Mouse (Mus musculus) midbrain, embryonic 14.5 days (tissue): ENCODE data around the gene Pagr1a. TPM values are rescaled to one million over a fixed set of nuclear protein-coding genes. Genes with fewer than 3 reads are reported as not detected.
A peak's percentile ranks its signal among the peaks of the same experiment; 100 is the strongest.

Experiments used
- ATAC-seq: fragments of 200-750 bp; cut with Nextera tagmentation; 2 replicates; pipeline ENCODE4 v1.8.0; 2017; ENCODE audit warnings: moderate number of reproducible peaks, moderate library complexity; ENCODE audit not compliant: low FRiP score, low TSS enrichment
- DNase-seq: peaks from one replicate; pipeline ENCODE4 v3.0.0-alpha.2; 2015
- H3K27ac ChIP-seq: fragments of 300-500 bp; sonication (generic); replicated peaks from 2 replicates; pipeline ENCODE4 v1.5.1; 2014; ENCODE audit warnings: mild to moderate bottlenecking, low read depth, low read length, moderate library complexity
- H3K27me3 ChIP-seq: fragments of 300-500 bp; sonication (generic); 2 replicates; pipeline ENCODE4 v1.6.1; 2014; ENCODE audit warnings: low read length, control low read depth, mixed read lengths; ENCODE audit not compliant: control insufficient read depth, insufficient read depth
- H3K36me3 ChIP-seq: fragments of 300-500 bp; sonication (generic); 2 replicates; pipeline ENCODE4 v1.6.1; 2014; ENCODE audit warnings: low read length, control low read depth; ENCODE audit not compliant: control insufficient read depth, insufficient read depth
- H3K4me1 ChIP-seq: fragments of 300-500 bp; sonication (generic); 2 replicates; pipeline ENCODE4 v1.6.1; 2014; ENCODE audit warnings: mild to moderate bottlenecking, antibody characterized with exemption, low read length, control low read depth; ENCODE audit not compliant: control insufficient read depth, insufficient read depth
- H3K4me2 ChIP-seq: fragments of 300-500 bp; sonication (generic); 2 replicates; pipeline ENCODE4 v1.6.1; 2014; ENCODE audit warnings: mild to moderate bottlenecking, low read length, moderate library complexity
- H3K4me3 ChIP-seq: fragments of 300-500 bp; sonication (generic); replicated peaks from 2 replicates; pipeline ENCODE4 v1.5.1; 2014; ENCODE audit warnings: low read depth, low read length
- H3K9ac ChIP-seq: fragments of 300-500 bp; sonication (generic); replicated peaks from 2 replicates; pipeline ENCODE4 v1.6.1; 2014; ENCODE audit warnings: mild to moderate bottlenecking, low read length, moderate library complexity
- H3K9me3 ChIP-seq: fragments of 300-500 bp; sonication (generic); 2 replicates; pipeline ENCODE4 v1.6.1; 2016; ENCODE audit warnings: low read length, control low read depth, mixed read lengths; ENCODE audit not compliant: control insufficient read depth
- WGBS: fragments of 180-500 bp; shearing (Covaris S2); extraction: QIAGEN DNeasy Blood & Tissue Kit; methylation state at CpG from one replicate; pipeline ENCODE4 v1.1.7; 2014; 5-methylcytosine and 5-hydroxymethylcytosine counted together
- microRNA-seq: library from miRNA; unstranded; fragments of <30 nt; microRNA quantifications from one replicate; pipeline ENCODE4, GENCODE M21; 2016
- polyA plus RNA-seq: library from polyadenylated mRNA; unstranded; fragments of >200 nt; fragmentation: Nextera tagmentation; extraction: Ambion mirVana; gene quantifications from 2 replicates; pipeline ENCODE4 v1.2.1, GENCODE M21; 2014

The Pagr1a gene
- polyA plus RNA-seq, 1 experiment from 2014 or later, result 21.2 TPM

DNA sequence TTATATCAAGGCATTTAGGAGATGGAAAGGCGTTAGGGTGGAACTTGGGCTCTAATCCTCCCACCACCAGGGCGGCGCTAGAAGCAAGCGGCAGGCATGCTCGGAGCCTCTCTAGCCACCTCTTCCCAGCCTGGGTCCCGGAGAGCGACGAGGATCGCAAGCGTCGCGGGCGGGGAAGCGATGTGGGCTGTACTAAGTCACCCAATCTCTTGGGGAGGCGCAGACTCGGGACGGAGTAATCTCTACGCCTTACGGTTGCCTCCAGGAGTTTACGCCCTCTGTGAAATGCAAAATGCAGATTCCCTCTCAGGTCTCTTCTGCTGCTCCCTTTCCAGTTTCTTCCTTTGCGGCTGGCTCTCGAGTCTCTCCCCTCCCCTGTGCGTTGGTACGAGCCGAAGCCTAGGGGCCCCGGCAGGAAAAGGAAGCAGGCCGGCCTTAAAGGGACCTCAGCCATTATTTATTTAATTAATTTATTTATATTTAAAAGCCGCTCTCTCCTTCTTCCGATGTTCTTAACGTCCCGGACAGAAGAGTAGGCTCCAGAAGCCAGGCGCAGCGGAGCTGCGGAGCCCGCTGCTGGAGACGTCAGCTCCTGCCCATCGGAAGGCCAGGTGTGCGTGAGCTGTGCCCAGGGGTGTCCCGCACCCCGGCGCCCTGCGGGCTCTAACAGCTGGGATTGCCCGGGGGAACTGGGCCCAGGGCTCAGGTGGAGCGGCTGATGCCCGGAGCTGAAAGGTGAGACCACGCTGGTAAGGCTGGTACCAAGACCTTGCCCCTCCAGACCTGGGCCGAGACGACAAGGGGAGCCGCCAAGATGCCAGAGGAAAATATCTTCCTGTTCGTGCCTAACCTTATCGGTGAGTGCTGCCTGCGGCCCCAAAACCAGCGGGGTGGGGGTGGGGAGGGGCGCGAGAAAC, 40.9 kb downstream of the Pagr1a start, which contains the start of gene Cdiptos:
TSS of gene Cdiptos (minus strand) at position 149 of the 917 bp plus-strand sequence.
- H3K9me3 ChIP-seq, result no peaks in the 10 kb centered on the region
- H3K4me2 ChIP-seq, result peak within 1 kb of the TSS; percentile 92
- DNase-seq (peak; percentile 99), ATAC-seq (peak; percentile 92)
- H3K4me1 ChIP-seq, result peaks cover 11% of the 10 kb centered on the region
- under 1% methylated on average over 55 of the region's 55 CpGs for WGBS
- H3K4me3 ChIP-seq, result peak within 1 kb of the TSS; percentile 90
- H3K27ac ChIP-seq, result peak within 1 kb of the TSS; percentile 95
- H3K9ac ChIP-seq, result peak within 1 kb of the TSS; percentile 96
- no peaks in the 10 kb centered on the region for H3K27me3 ChIP-seq
- peaks cover 45% of the 10 kb centered on the region for H3K36me3 ChIP-seq

DNA sequence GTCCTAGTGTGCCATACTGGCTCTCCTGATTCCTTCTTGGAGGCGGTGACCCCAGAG, 41.4 kb downstream of the Pagr1a start, which contains the start of gene Cdipt:
TSS of gene Cdipt (plus strand) at position 22 of the 57 bp plus-strand sequence.
- Histone ChIP-seq H3K9ac (peak within 1 kb of the TSS; percentile 96), H3K4me1 (peaks cover 11% of the 10 kb centered on the region), H3K27me3 (no peaks in the 10 kb centered on the region), H3K27ac (peak within 1 kb of the TSS; percentile 95), H3K9me3 (no peaks in the 10 kb centered on the region), H3K4me3 (peak within 1 kb of the TSS; percentile 90), H3K4me2 (peak within 1 kb of the TSS; percentile 92), H3K36me3 (peaks cover 48% of the 10 kb centered on the region)
- ATAC-seq (no peak), DNase-seq (no peak)
- 0% methylated on average over 1 of the region's 1 CpGs for WGBS

- Histone ChIP-seq H3K4me1 (peaks cover 11% of the 10 kb centered on the region), H3K4me3 (peak overlapping the region; percentile 90; the same call in 1 of the 2 replicates), H3K36me3 (peaks cover 48% of the 10 kb centered on the region), H3K9me3 (no peaks in the 10 kb centered on the region), H3K9ac (no peak overlapping the region), H3K27ac (peak overlapping the region; percentile 95; the same call in 1 of the 2 replicates), H3K4me2 (peak overlapping the region; percentile 92), H3K27me3 (no peaks in the 10 kb centered on the region)
- DNase-seq (no peak), ATAC-seq (peak; percentile 5; the same call in 1 of the 2 replicates)
- WGBS, result 11% methylated on average over 8 of the region's 8 CpGs
Observed at GRCm38 (mm10) chr7:126975493-126975892, 41.7 kb downstream of the Pagr1a start.

DNA sequence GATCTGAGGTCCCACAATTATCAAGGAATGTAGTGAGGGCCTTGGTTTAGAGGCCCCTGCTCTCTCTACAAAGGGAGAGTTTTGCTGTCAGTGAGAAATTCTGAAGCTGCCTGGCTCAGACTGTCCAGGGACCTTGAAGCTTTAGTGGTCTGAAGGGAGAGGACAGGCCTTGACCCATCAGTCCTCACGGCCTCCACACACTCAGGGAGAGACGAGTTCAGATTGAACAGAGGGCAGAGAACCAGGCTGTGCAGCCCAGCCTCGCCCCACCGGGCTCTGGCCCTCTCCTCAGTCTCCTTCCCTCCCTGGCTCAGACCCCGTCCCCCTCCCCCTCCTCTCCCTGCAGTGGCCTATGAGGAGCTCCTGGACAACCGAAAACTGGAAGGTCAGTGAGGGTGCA, 49.8 kb downstream of the Pagr1a start:
- H3K9ac ChIP-seq, result no peak overlapping the region
- no peak overlapping the region for H3K4me3 ChIP-seq
- DNase-seq (no peak), ATAC-seq (no peak)
- H3K27ac ChIP-seq, result no peak overlapping the region
- H3K4me2 ChIP-seq, result no peak overlapping the region
- WGBS, result 63% methylated on average over 6 of the region's 6 CpGs
- H3K27me3 ChIP-seq, result no peaks in the 10 kb centered on the region
- no peaks in the 10 kb centered on the region for H3K9me3 ChIP-seq
- no peaks in the 10 kb centered on the region for H3K4me1 ChIP-seq
- H3K36me3 ChIP-seq, result peaks cover 88% of the 10 kb centered on the region

DNA sequence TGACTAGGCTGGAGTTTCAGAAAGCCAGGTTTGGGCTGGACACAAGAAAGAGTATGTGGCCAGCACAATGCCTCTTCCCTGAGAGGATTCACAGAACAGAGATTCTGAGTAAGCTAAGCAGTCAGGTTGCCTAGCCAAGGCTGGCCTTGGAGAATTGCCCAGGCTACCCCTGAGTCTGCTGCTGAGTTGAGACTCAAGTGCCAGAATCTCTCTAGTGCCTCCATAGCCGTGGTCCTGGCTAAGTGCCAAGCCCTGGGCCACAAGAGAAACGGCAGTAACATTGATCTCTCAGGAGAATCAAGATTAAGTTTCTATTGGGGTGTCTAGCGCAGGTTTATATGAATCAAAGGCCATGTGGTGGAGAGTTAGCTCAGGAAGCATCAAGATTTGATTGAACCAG, 51.6 kb downstream of the Pagr1a start:
- H3K27ac ChIP-seq, result no peak overlapping the region
- H3K4me3 ChIP-seq, result no peak overlapping the region
- WGBS, result 70% methylated on average over 3 of the region's 3 CpGs
- ATAC-seq (no peak), DNase-seq (no peak)
- H3K9ac ChIP-seq, result no peak overlapping the region
- no peak overlapping the region for H3K4me2 ChIP-seq
- no peaks in the 10 kb centered on the region for H3K27me3 ChIP-seq
- no peaks in the 10 kb centered on the region for H3K9me3 ChIP-seq
- peaks cover 91% of the 10 kb centered on the region for H3K36me3 ChIP-seq
- H3K4me1 ChIP-seq, result no peaks in the 10 kb centered on the region

Small RNA genes within 50 kb of the gene (microRNA-seq; reads per million reads assigned to microRNA genes)
- not detected for gene Gm44343

Other genes with a start within 250 kb of the Pagr1a start
- gene Ypel3, start 240.4 kb downstream of the Pagr1a start, polyA plus RNA-seq, result 218 and 255 TPM in 2 replicates
- gene Tbx6, start 235.9 kb downstream of the Pagr1a start, polyA plus RNA-seq, result 0.22 and 0.24 TPM in 2 replicates
- 210 and 212 TPM in 2 replicates for gene Ppp4c, start 224.9 kb downstream of the Pagr1a start, polyA plus RNA-seq
- 51.6 and 72.4 TPM in 2 replicates for gene Fam57b, start 219.7 kb downstream of the Pagr1a start, polyA plus RNA-seq
- gene 4930451I11Rik, start 185.7 kb downstream of the Pagr1a start, polyA plus RNA-seq, result not detected in 2 replicates
- 9.7 and 15.3 TPM in 2 replicates for gene Doc2a, start 169.9 kb downstream of the Pagr1a start, polyA plus RNA-seq
- 8.0 and 12.8 TPM in 2 replicates for gene Hirip3, start 155.4 kb downstream of the Pagr1a start, polyA plus RNA-seq
- 93.5 and 95.8 TPM in 2 replicates for gene Ino80e, start 155.0 kb downstream of the Pagr1a start, polyA plus RNA-seq
- gene Taok2, start 132.6 kb downstream of the Pagr1a start, polyA plus RNA-seq, result 39.0 and 39.5 TPM in 2 replicates
- 29.2 and 34.9 TPM in 2 replicates for gene Tmem219, start 94.4 kb downstream of the Pagr1a start, polyA plus RNA-seq
- gene Kctd13, start 88.5 kb downstream of the Pagr1a start, polyA plus RNA-seq, result 98.6 and 106 TPM in 2 replicates
- gene Asphd1, start 67.8 kb downstream of the Pagr1a start, polyA plus RNA-seq, result 6.5 and 7.0 TPM in 2 replicates
- gene Sez6l2, start 66.8 kb downstream of the Pagr1a start, polyA plus RNA-seq, result 59.1 and 66.9 TPM in 2 replicates
- gene Cdipt, start 41.4 kb downstream of the Pagr1a start, polyA plus RNA-seq, result 101 and 106 TPM in 2 replicates
- 1.1 and 1.3 TPM in 2 replicates for gene Cdiptos, start 41.3 kb downstream of the Pagr1a start, polyA plus RNA-seq
- 1.7 and 3.1 TPM in 2 replicates for gene Mvp, start 2.7 kb downstream of the Pagr1a start, polyA plus RNA-seq
- gene Pagr1b, start 868 bp downstream of the Pagr1a start, polyA plus RNA-seq, result not detected in 2 replicates
- 53.4 and 64.6 TPM in 2 replicates for gene Gm42742, start 3.7 kb upstream of the Pagr1a start, polyA plus RNA-seq
- gene Prrt2, start 3.9 kb upstream of the Pagr1a start, polyA plus RNA-seq, result 21.8 and 28.9 TPM in 2 replicates
- gene Maz, start 9.7 kb upstream of the Pagr1a start, polyA plus RNA-seq, result 68.3 and 80.8 TPM in 2 replicates
- gene Kif22, start 25.1 kb upstream of the Pagr1a start, polyA plus RNA-seq, result 18.9 and 30.2 TPM in 2 replicates
- gene Zg16, start 70.0 kb upstream of the Pagr1a start, polyA plus RNA-seq, result not detected in 2 replicates
- 0.84 and 2.2 TPM in 2 replicates for gene AI467606, start 74.0 kb upstream of the Pagr1a start, polyA plus RNA-seq
- 0.11 and 0.67 TPM in 2 replicates for gene Qprt, start 104.9 kb upstream of the Pagr1a start, polyA plus RNA-seq
- gene Spn, start 120.5 kb upstream of the Pagr1a start, polyA plus RNA-seq, result not detected in 2 replicates
- gene Cd2bp2, start 178.7 kb upstream of the Pagr1a start, polyA plus RNA-seq, result 59.5 and 81.1 TPM in 2 replicates
- 24.6 and 27.6 TPM in 2 replicates for gene Tbc1d10b, start 191.1 kb upstream of the Pagr1a start, polyA plus RNA-seq
- gene Mylpf, start 191.5 kb upstream of the Pagr1a start, polyA plus RNA-seq, result 4.3 and 4.5 TPM in 2 replicates
- 31.9 and 39.7 TPM in 2 replicates for gene Zfp553, start 215.7 kb upstream of the Pagr1a start, polyA plus RNA-seq
- gene Sept1, start 215.8 kb upstream of the Pagr1a start, polyA plus RNA-seq, result 11.6 and 13.6 TPM in 2 replicates
- 55.2 and 71.2 TPM in 2 replicates for gene Zfp771, start 226.9 kb upstream of the Pagr1a start, polyA plus RNA-seq
- 125 and 134 TPM in 2 replicates for gene Dctpp1, start 243.4 kb upstream of the Pagr1a start, polyA plus RNA-seq